Mouse (Mus musculus) layer of hippocampus, postnatal 10 days (tissue): ENCODE results near the gene Ttc9c. TPM values are rescaled to one million over a fixed set of nuclear protein-coding genes. Genes with fewer than 3 reads are reported as not detected.

Source experiments
- DNase-seq, 2 experiments: peaks; one replicate each; pipeline ENCODE4 v3.0.0; 2021; ENCODE audit warnings: low spot score in 2 of 2
- total RNA-seq, 2 experiments: library from RNA; stranded (reverse); gene quantifications; 2 replicates each; pipeline ENCODE4 v1.2.3; 2021

Gene Ttc9c
- total RNA-seq, 2 experiments from 2014 or later, result 27.8 to 34.5 TPM

- DNase-seq, result peak; percentile 83 to 87
Observed at GRCm38 (mm10) chr19:8786008-8786781, 32.9 kb downstream of the Ttc9c start, which contains the start of gene Taf6l. Gene Taf6l, minus strand, starts transcription at chr19:8786417.

GRCm38 (mm10) chr19:8774951-8775421, 44.1 kb downstream of the Ttc9c start:
- DNase-seq, result no peak

- peak; percentile 98 for DNase-seq
Observed at GRCm38 (mm10) chr19:8774086-8774835, 44.9 kb downstream of the Ttc9c start, which contains the start of gene Tmem179b. Gene Tmem179b, minus strand, starts transcription at chr19:8774467.

- no peak for DNase-seq
Observed at GRCm38 (mm10) chr19:8773409-8773808, 45.7 kb downstream of the Ttc9c start.

GRCm38 (mm10) chr19:8772996-8773395, 46.1 kb downstream of the Ttc9c start:
- DNase-seq, result no peak

- peak; percentile 81 to 84 for DNase-seq
Observed at GRCm38 (mm10) chr19:8770567-8771270, 48.4 kb downstream of the Ttc9c start, which contains the start of gene Tmem223. Gene Tmem223, plus strand, starts transcription at chr19:8770996.

- DNase-seq, result no peak
Observed at GRCm38 (mm10) chr19:8765562-8765961, 53.6 kb downstream of the Ttc9c start.

GRCm38 (mm10) chr19:8763276-8763675, 55.9 kb downstream of the Ttc9c start:
- no peak for DNase-seq

- no peak for DNase-seq
Observed at GRCm38 (mm10) chr19:8760757-8761156, 58.4 kb downstream of the Ttc9c start.

Other genes starting within 250 kb of the Ttc9c start
- 10 to 100 TPM; 20.6 to 21.5 TPM for gene Slc22a8, start 228.1 kb downstream of the Ttc9c start, total RNA-seq
- gene Slc22a6, start 201.3 kb downstream of the Ttc9c start, total RNA-seq, result 1 to 10 TPM; 3.6 to 4.4 TPM
- gene Chrm1, start 155.5 kb downstream of the Ttc9c start, total RNA-seq, result 100 to 1,000 TPM; 117 to 125 TPM
- gene Slc3a2, start 96.0 kb downstream of the Ttc9c start, total RNA-seq, result 100 to 1,000 TPM; 198 to 212 TPM
- 10 to 100 TPM; 52.6 to 53.3 TPM for gene Wdr74, start 83.5 kb downstream of the Ttc9c start, total RNA-seq
- gene 1700092M07Rik, start 78.6 kb downstream of the Ttc9c start, total RNA-seq, result 1 to 10 TPM; 1.4 to 1.8 TPM
- gene Stx5a, start 77.9 kb downstream of the Ttc9c start, total RNA-seq, result 10 to 100 TPM; 61.9 to 64.8 TPM
- gene Nxf1, start 62.3 kb downstream of the Ttc9c start, total RNA-seq, result 10 to 100 TPM; 72.7 to 79.7 TPM
- 100 to 1,000 TPM in 1 of 2 experiments, 10 to 100 TPM in 1; 99.9 to 120 TPM for gene Tmem223, start 48.3 kb downstream of the Ttc9c start, total RNA-seq
- gene Tmem179b, start 44.9 kb downstream of the Ttc9c start, total RNA-seq, result 1 to 10 TPM; 7.0 to 9.3 TPM
- 10 to 100 TPM; 18.2 to 19.0 TPM for gene Taf6l, start 32.9 kb downstream of the Ttc9c start, total RNA-seq
- gene Polr2g, start 20.8 kb downstream of the Ttc9c start, total RNA-seq, result 100 to 1,000 TPM; 107 to 109 TPM
- gene Zbtb3, start 16.8 kb downstream of the Ttc9c start, total RNA-seq, result 1 to 10 TPM; 4.2 to 5.2 TPM
- gene Hnrnpul2, start 677 bp upstream of the Ttc9c start, total RNA-seq, result 100 to 1,000 TPM; 112 to 115 TPM
- 10 to 100 TPM in 1 of 2 experiments, not detected in 1; 15.9 TPM for gene AC129217.1, start 10.4 kb upstream of the Ttc9c start, total RNA-seq
- 100 to 1,000 TPM; 105 to 115 TPM for gene Bscl2, start 18.1 kb upstream of the Ttc9c start, total RNA-seq
- 100 to 1,000 TPM; 291 to 295 TPM for gene Gng3, start 19.9 kb upstream of the Ttc9c start, total RNA-seq
- under 1 TPM; 0.66 to 0.78 TPM for gene Lrrn4cl, start 31.4 kb upstream of the Ttc9c start, total RNA-seq
- gene Ubxn1, start 52.2 kb upstream of the Ttc9c start, total RNA-seq, result 100 to 1,000 TPM; 112 to 116 TPM
- gene Uqcc3, start 61.6 kb upstream of the Ttc9c start, total RNA-seq, result 10 to 100 TPM; 32.1 to 37.5 TPM
- 1 to 10 TPM; 4.8 to 9.8 TPM for gene Lbhd1, start 64.4 kb upstream of the Ttc9c start, total RNA-seq
- gene Gm49403, start 64.6 kb upstream of the Ttc9c start, total RNA-seq, result not detected
- 10 to 100 TPM; 18.9 to 27.6 TPM for gene 1810009A15Rik, start 69.5 kb upstream of the Ttc9c start, total RNA-seq
- 1 to 10 TPM; 3.8 to 4.6 TPM for gene Gm49416, start 69.6 kb upstream of the Ttc9c start, total RNA-seq
- 10 to 100 TPM; 24.6 to 25.0 TPM for gene Ints5, start 73.7 kb upstream of the Ttc9c start, total RNA-seq
- gene Ganab, start 78.7 kb upstream of the Ttc9c start, total RNA-seq, result 100 to 1,000 TPM; 103 to 111 TPM
- gene B3gat3, start 101.0 kb upstream of the Ttc9c start, total RNA-seq, result 100 to 1,000 TPM; 121 to 130 TPM
- 1 to 10 TPM; 2.3 to 2.4 TPM for gene Rom1, start 110.0 kb upstream of the Ttc9c start, total RNA-seq
- 10 to 100 TPM; 11.0 to 11.9 TPM for gene Eml3, start 110.2 kb upstream of the Ttc9c start, total RNA-seq
- 10 to 100 TPM; 60.6 to 67.9 TPM for gene Mta2, start 122.5 kb upstream of the Ttc9c start, total RNA-seq
- 10 to 100 TPM; 15.6 to 16.2 TPM for gene Tut1, start 134.5 kb upstream of the Ttc9c start, total RNA-seq
- gene Eef1g, start 147.7 kb upstream of the Ttc9c start, total RNA-seq, result 100 to 1,000 TPM; 283 to 287 TPM
- gene Ahnak, start 170.0 kb upstream of the Ttc9c start, total RNA-seq, result 10 to 100 TPM; 17.2 to 18.5 TPM